Mouse (Mus musculus) small intestine, adult 2 months (tissue): ENCODE measurements around the gene Arfrp1.

Experiments
- CTCF ChIP-seq: fragments of 200-500 bp; IDR thresholded peaks from 2 replicates; pipeline ENCODE4 v1.5.1; 2012; ENCODE audit warnings: low read depth, mild to moderate bottlenecking, control low read depth, inconsistent platforms, low read length, moderate library complexity, mixed read lengths; ENCODE audit not compliant: insufficient replicate concordance, insufficient read length; ENCODE audit errors: extremely low read depth
- POLR2A ChIP-seq: fragments of 200-500 bp; IDR thresholded peaks from 2 replicates; pipeline ENCODE4 v1.6.1; 2012; ENCODE audit warnings: low read depth, mild to moderate bottlenecking, control low read depth, inconsistent platforms, low read length, moderate library complexity

- TF ChIP-seq CTCF (no peak), POLR2A (no peak)
Observed at GRCm38 (mm10) chr2:181313344-181314079, 51.7 kb downstream of the Arfrp1 start.
